Mouse (Mus musculus) bone marrow, adult 2 months (tissue): ENCODE measurements around the gene Krtap19-4.

ENCODE experiments used
- CTCF ChIP-seq: fragments of 200-500 bp; IDR thresholded peaks from 2 replicates; pipeline ENCODE4 v1.5.1; 2011; ENCODE audit warnings: low read length, control low read depth; ENCODE audit not compliant: control insufficient read depth, insufficient read depth
- POLR2A ChIP-seq: fragments of 200-500 bp; IDR thresholded peaks from 2 replicates; pipeline ENCODE4 v1.6.1; 2011; ENCODE audit warnings: low read depth, mild to moderate bottlenecking, control low read depth, low read length, borderline replicate concordance; ENCODE audit not compliant: control insufficient read depth

DNA sequence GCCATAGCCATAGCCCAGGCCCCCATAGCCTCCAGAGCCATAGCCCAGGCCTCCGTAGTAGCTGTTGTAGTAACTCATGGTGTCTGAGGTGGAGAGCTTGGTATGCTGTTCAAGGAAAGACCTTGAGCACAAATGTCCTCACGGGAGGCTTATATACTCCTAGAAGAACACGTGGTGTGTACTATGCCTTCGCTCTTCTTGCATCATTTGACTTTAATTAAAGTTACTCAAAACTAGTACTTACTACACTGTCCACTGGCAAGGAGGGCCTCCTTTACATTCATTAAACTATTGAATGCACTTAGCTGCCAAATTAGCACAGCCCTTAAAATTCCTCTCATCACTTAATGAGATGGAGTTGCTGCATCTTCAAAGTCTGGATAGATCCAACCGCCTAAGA, at the start of gene Krtap19-4:
- TF ChIP-seq CTCF (no peak), POLR2A (no peak)
